Mouse (Mus musculus): Measurements from ENCODE around the gene Gpx2.

- TF ChIP-seq EP300 (IDR thresholded peaks at IDR 0.05; ENCODE audit: low read depth) (no peak), CTCF (IDR thresholded peaks at IDR 0.05; ENCODE audit: low read depth) (no peak)
These were observed 9.9 kb upstream of the Gpx2 start for GRCm38 (mm10) chr12:76805056-76805811.
